Mouse (Mus musculus) ES-Bruce4 (cell line): ENCODE results near the gene Cytip. TPM values are rescaled to one million over a fixed set of nuclear protein-coding genes. Genes with fewer than 3 reads are reported as not detected.

ENCODE experiments used
- H3K27ac ChIP-seq: 2 replicates; pipeline ENCODE4 v1.5.1; 2012; ENCODE audit warnings: low read length, inconsistent platforms; ENCODE audit not compliant: insufficient read depth
- H3K27me3 ChIP-seq: 2 replicates; pipeline ENCODE4 v1.6.1; 2012; ENCODE audit warnings: mild to moderate bottlenecking, low read length, inconsistent platforms; ENCODE audit not compliant: control insufficient read depth, poor library complexity, insufficient read depth, severe bottlenecking
- H3K36me3 ChIP-seq: 2 replicates; pipeline ENCODE4 v1.6.1; 2012; ENCODE audit warnings: inconsistent platforms, mild to moderate bottlenecking, low read length, moderate library complexity; ENCODE audit not compliant: control insufficient read depth, poor library complexity, insufficient read depth, severe bottlenecking
- H3K4me1 ChIP-seq: one replicate; pipeline ENCODE4 v1.8.1; 2011; ENCODE audit warnings: low read length; ENCODE audit not compliant: control insufficient read depth, insufficient read depth
- H3K4me3 ChIP-seq: 2 replicates; pipeline ENCODE4 v1.5.1; 2011; ENCODE audit warnings: low read depth, mild to moderate bottlenecking, low read length
- H3K9ac ChIP-seq: 2 replicates; pipeline ENCODE4 v1.6.1; 2012; ENCODE audit warnings: low read depth, mild to moderate bottlenecking, inconsistent platforms; ENCODE audit not compliant: poor library complexity, severe bottlenecking
- H3K9me3 ChIP-seq: replicated peaks from 2 replicates; pipeline ENCODE4 v1.6.1; 2012; ENCODE audit warnings: mild to moderate bottlenecking, low read length, inconsistent platforms; ENCODE audit not compliant: control insufficient read depth, poor library complexity, insufficient read depth, severe bottlenecking
- CTCF ChIP-seq: IDR thresholded peaks from one replicate; pipeline ENCODE4 v1.8.1; 2011; ENCODE audit warnings: low read depth, low read length
- EP300 ChIP-seq: IDR thresholded peaks from 2 replicates; pipeline ENCODE4 v1.6.1; 2011; ENCODE audit warnings: low read depth, low read length; ENCODE audit not compliant: insufficient read depth
- POLR2A ChIP-seq: IDR thresholded peaks from one replicate; pipeline ENCODE4 v1.8.1; 2011; ENCODE audit warnings: low read length; ENCODE audit not compliant: insufficient read depth
- polyA plus RNA-seq: library from polyadenylated mRNA; stranded (reverse); fragments of >200 nt; gene quantifications from 2 replicates; pipeline ENCODE4 v1.2.4, GENCODE M21; 2011; ENCODE audit warnings: low read depth; ENCODE audit not compliant: missing spikeins, insufficient read depth, insufficient read length

Cytip gene
- polyA plus RNA-seq, 1 experiment: not detected

DNA sequence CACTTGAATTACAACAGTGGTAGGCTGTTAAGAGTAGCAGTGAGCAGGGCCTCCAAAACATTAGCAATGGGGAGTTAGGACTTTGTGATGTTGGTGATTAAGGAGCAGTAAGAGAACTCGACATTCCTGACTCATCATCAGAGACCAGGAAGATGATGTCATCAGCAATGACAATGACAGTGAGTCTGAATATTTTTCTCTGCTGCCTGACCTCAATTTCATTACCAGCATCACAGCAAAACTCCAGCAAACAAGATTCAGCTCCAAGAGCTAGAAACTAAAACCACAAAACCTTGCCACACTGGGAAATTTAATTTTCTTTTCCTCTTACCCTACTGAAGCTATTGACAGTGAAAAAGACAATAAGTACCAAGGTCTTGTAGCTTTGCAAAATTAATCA, 14.6 kb downstream of the Cytip start:
- no peak overlapping the region for H3K27ac ChIP-seq
- no peak for TF ChIP-seq CTCF
- TF ChIP-seq POLR2A: no peak
- TF ChIP-seq EP300: no peak
- no peak overlapping the region for H3K4me3 ChIP-seq
- H3K9me3 ChIP-seq: no peaks in the 10 kb centered on the region
- H3K4me1 ChIP-seq: no peaks in the 10 kb centered on the region
- H3K9ac ChIP-seq: no peak overlapping the region
- no peaks in the 10 kb centered on the region for H3K27me3 ChIP-seq
- H3K36me3 ChIP-seq: no peaks in the 10 kb centered on the region

GRCm38 (mm10) chr2:58179056-58179455, 16.3 kb downstream of the Cytip start:
- H3K36me3 ChIP-seq: no peaks in the 10 kb centered on the region
- no peaks in the 10 kb centered on the region for H3K9me3 ChIP-seq
- H3K27me3 ChIP-seq: no peaks in the 10 kb centered on the region
- H3K27ac ChIP-seq: no peak overlapping the region
- TF ChIP-seq CTCF (no peak), EP300 (no peak), POLR2A (no peak)
- no peak overlapping the region for H3K4me3 ChIP-seq
- no peak overlapping the region for H3K9ac ChIP-seq
- H3K4me1 ChIP-seq: no peaks in the 10 kb centered on the region

- no peaks in the 10 kb centered on the region for H3K4me1 ChIP-seq
- no peak for TF ChIP-seq POLR2A
- no peak for TF ChIP-seq EP300
- no peak for TF ChIP-seq CTCF
Observed at GRCm38 (mm10) chr2:58175392-58176291, 19.7 kb downstream of the Cytip start.

GRCm38 (mm10) chr2:58174476-58175286, 20.7 kb downstream of the Cytip start:
- no peaks in the 10 kb centered on the region for H3K4me1 ChIP-seq
- no peak overlapping the region for H3K27ac ChIP-seq

More at GRCm38 (mm10) chr2:58175392-58176291, 19.7 kb downstream of the Cytip start:
- H3K9ac ChIP-seq: no peak overlapping the region
- H3K4me3 ChIP-seq: no peak overlapping the region
- no peaks in the 10 kb centered on the region for H3K36me3 ChIP-seq
- no peak overlapping the region for H3K27ac ChIP-seq
- no peaks in the 10 kb centered on the region for H3K9me3 ChIP-seq
- no peaks in the 10 kb centered on the region for H3K27me3 ChIP-seq

GRCm38 (mm10) chr2:58172963-58173362, 22.4 kb downstream of the Cytip start:
- H3K27me3 ChIP-seq: no peaks in the 10 kb centered on the region; the same call in 1 of the 2 replicates
- no peak for TF ChIP-seq EP300
- TF ChIP-seq CTCF: no peak
- TF ChIP-seq POLR2A: no peak
- H3K9me3 ChIP-seq: no peaks in the 10 kb centered on the region

More at GRCm38 (mm10) chr2:58174476-58175286, 20.7 kb downstream of the Cytip start:
- H3K27me3 ChIP-seq: no peaks in the 10 kb centered on the region
- TF ChIP-seq EP300 (no peak), CTCF (no peak), POLR2A (no peak)
- H3K4me3 ChIP-seq: no peak overlapping the region
- no peak overlapping the region for H3K9ac ChIP-seq
- no peaks in the 10 kb centered on the region for H3K36me3 ChIP-seq
- no peaks in the 10 kb centered on the region for H3K9me3 ChIP-seq

More at GRCm38 (mm10) chr2:58172963-58173362, 22.4 kb downstream of the Cytip start:
- Histone ChIP-seq H3K36me3 (no peaks in the 10 kb centered on the region), H3K4me3 (no peak overlapping the region), H3K4me1 (no peaks in the 10 kb centered on the region), H3K9ac (no peak overlapping the region), H3K27ac (no peak overlapping the region)
